Mouse (Mus musculus): ENCODE results near the gene Crybb1. TPM values are rescaled to one million over a fixed set of nuclear protein-coding genes. Genes with fewer than 3 reads are reported as not detected.

The Crybb1 gene
- not detected for total RNA-seq (2023)

DNA sequence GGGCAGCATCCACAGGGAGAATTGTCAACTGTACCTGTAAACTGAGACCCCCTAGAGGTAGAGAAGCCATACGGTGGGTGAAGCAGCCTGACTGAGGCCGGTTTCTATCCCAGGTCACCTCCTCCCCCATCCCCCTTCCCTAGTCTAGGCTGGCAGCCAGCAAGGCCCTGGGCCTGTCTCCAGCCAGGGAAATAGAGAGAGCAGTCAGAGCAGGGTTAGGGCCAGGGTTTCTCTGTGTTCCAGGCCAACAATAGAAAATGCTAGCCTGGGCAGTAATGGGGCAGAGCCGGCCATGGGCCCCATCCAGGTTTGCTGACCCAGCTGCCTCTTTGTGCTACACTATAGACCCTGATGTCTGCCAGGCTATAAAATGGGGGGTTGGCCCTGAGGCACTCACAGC is at the start of gene Crybb1:
TSS of gene Crybb1 (plus strand) at position 390 of the 400 bp plus-strand sequence.

GRCm38 (mm10) chr5:112252400-112252799 is 3.2 kb upstream of the Crybb1 start, which contains the start of gene Cryba4:
Gene Cryba4, minus strand, starts transcription at chr5:112252518.

GRCm38 (mm10) chr5:112276267-112276873 is 20.8 kb downstream of the Crybb1 start, which contains the start of gene Tpst2:
Gene Tpst2, plus strand, starts transcription at chr5:112276691.

Other genes with a start within 250 kb of the Crybb1 start
- gene Cryba4, start 3.3 kb upstream of the Crybb1 start, total RNA-seq (2023), result not detected
- gene Tpst2, start 20.9 kb downstream of the Crybb1 start, total RNA-seq (2023), result 100 to 1,000 TPM; 131 to 156 TPM
- gene Tfip11, start 70.5 kb downstream of the Crybb1 start, total RNA-seq (2023), result 10 to 100 TPM; 69.4 to 89.8 TPM
- gene Srrd, start 87.2 kb downstream of the Crybb1 start, total RNA-seq (2023), result 10 to 100 TPM; 31.1 to 40.3 TPM
- gene Hps4, start 87.3 kb downstream of the Crybb1 start, total RNA-seq (2023), result 10 to 100 TPM; 19.2 to 22.2 TPM
- gene Gm6583, start 100.2 kb downstream of the Crybb1 start, total RNA-seq (2023), result not detected
- gene Asphd2, start 139.1 kb downstream of the Crybb1 start, total RNA-seq (2023), result not detected
- not detected for gene Gm6588, start 193.6 kb downstream of the Crybb1 start, total RNA-seq (2023)